Mouse (Mus musculus) CD4-positive, CD25-positive, alpha-beta regulatory T cell, adult 4 months (primary cell): ENCODE data around the gene Dpep1. TPM values are rescaled to one million over a fixed set of nuclear protein-coding genes. Genes with fewer than 3 reads are reported as not detected.

ENCODE experiments used
- ATAC-seq: one replicate; pipeline ENCODE4 v1.8.0; 2017
- polyA plus RNA-seq, 2 experiments: library from polyadenylated mRNA; unstranded; fragments of 100-300 nt; shearing (Covaris generic); gene quantifications; one replicate each; pipeline ENCODE4 v1.2.1; 2017

Dpep1 gene
- polyA plus RNA-seq, 2 experiments from 2014 or later: not detected

DNA sequence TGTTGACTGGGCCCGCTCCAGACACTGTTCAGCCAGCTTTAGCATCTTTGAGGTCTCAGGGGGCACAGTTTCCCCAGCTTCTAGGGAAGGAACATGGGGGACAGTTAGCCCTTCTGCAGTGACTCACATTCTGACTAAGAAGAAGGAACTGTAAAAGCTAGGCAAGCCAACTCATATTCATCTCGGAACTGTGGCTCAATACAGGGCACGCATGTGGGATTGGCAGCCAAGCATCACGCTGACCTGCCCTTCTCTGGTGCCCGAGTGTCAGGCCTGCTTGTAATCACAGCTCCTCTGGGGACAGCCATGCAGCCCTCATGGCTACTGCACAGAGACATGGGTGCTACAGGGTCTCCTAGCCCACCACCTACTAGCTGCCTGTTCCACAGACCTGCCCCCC, 64.9 kb downstream of the Dpep1 start:
- ATAC-seq: no peak

Other genes with a start within 250 kb of the Dpep1 start
- 10 to 100 TPM; 79.7 to 84.1 TPM for gene Ankrd11, start 144.0 kb upstream of the Dpep1 start, polyA plus RNA-seq
- 10 to 100 TPM; 24.4 to 29.0 TPM for gene Spg7, start 123.3 kb upstream of the Dpep1 start, polyA plus RNA-seq
- 1,000 to 10,000 TPM; 2,671 to 2,712 TPM for gene Rpl13, start 83.9 kb upstream of the Dpep1 start, polyA plus RNA-seq
- 1 to 10 TPM; 1.0 to 2.7 TPM for gene Cpne7, start 68.9 kb upstream of the Dpep1 start, polyA plus RNA-seq
- under 1 TPM in 1 of 2 experiments, not detected in 1; 0.42 TPM for gene Sult5a1, start 27.9 kb upstream of the Dpep1 start, polyA plus RNA-seq
- 100 to 1,000 TPM; 157 to 276 TPM for gene Chmp1a, start 26.5 kb downstream of the Dpep1 start, polyA plus RNA-seq
- not detected for gene Spata33, start 26.6 kb downstream of the Dpep1 start, polyA plus RNA-seq
- gene Cdk10, start 38.6 kb downstream of the Dpep1 start, polyA plus RNA-seq: 10 to 100 TPM; 21.0 to 32.5 TPM
- gene Spata2l, start 50.0 kb downstream of the Dpep1 start, polyA plus RNA-seq: 1 to 10 TPM; 6.0 to 9.2 TPM
- gene Zfp276, start 68.0 kb downstream of the Dpep1 start, polyA plus RNA-seq: 1 to 10 TPM; 5.1 to 7.3 TPM
- 10 to 100 TPM in 1 of 2 experiments, 1 to 10 TPM in 1; 9.1 to 10.1 TPM for gene Vps9d1, start 68.1 kb downstream of the Dpep1 start, polyA plus RNA-seq
- gene Fanca, start 132.3 kb downstream of the Dpep1 start, polyA plus RNA-seq: 1 to 10 TPM; 5.9 to 7.9 TPM
- not detected for gene Spire2, start 146.5 kb downstream of the Dpep1 start, polyA plus RNA-seq
- gene Tcf25, start 187.5 kb downstream of the Dpep1 start, polyA plus RNA-seq: 10 to 100 TPM; 83.1 to 91.9 TPM
- gene Mc1r, start 220.9 kb downstream of the Dpep1 start, polyA plus RNA-seq: under 1 TPM in 1 of 2 experiments, not detected in 1; 0.17 TPM
- gene Tubb3, start 225.2 kb downstream of the Dpep1 start, polyA plus RNA-seq: 1 to 10 TPM in 1 of 2 experiments, not detected in 1; 1.2 TPM
- gene Def8, start 237.3 kb downstream of the Dpep1 start, polyA plus RNA-seq: 10 to 100 TPM in 1 of 2 experiments, 1 to 10 TPM in 1; 6.9 to 14.2 TPM